In the genomic region with DNA sequence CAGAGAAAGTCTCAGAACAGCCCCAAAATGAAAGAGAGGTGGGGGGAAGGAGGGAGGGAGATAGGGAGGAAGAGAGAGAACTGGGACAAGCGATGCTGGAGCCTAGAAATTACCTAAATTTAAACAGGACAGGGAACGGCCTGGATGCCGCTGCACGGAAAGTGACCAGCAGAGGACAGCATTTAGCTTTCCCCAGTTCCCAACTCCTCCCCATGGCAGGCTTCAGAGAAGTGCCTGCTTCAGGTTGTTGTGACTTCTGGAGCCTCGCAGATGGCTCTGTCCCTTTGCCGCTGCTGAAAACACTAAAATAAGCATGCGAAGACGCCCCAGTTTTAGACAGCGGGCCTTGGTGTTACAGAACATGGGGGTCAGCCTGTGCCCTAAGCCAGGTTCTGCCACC, we compare ENCODE assay signal across 8 mouse cellular contexts. TPM values are rescaled to one million over a fixed set of nuclear protein-coding genes. Genes with fewer than 3 reads are reported as not detected.
A peak's percentile ranks its signal among the peaks of the same experiment; 100 is the strongest.
DNase-seq lines count a peak whose midpoint lies in the region; ATAC-seq and TF ChIP-seq lines count a peak whose summit lies in the region.

No protein-coding gene starts in this region.

- intact Hi-C loops in gastrocnemius, adult 2 months (cut with DNase I): loop anchor here (2.0 kb wide), 1 partner anchor 16 kb away; no protein-coding TSS in a partner anchor

- WGBS in limb, embryonic 12.5 days: 4% methylated on average over 9 of the region's 9 CpGs

- no peaks in the 10 kb centered on the region for H3K79me2 ChIP-seq in myocyte (ENCODE audit: control insufficient read depth, insufficient read depth)

- ATAC-seq in limb, embryonic 12.5 days (ENCODE audit: insufficient number of reproducible peaks, insufficient read depth, low FRiP score, low TSS enrichment, low read depth): peak; percentile 63; the same call in 1 of the 2 replicates

- peak; percentile 48 to 53 for DNase-seq in urinary bladder, adult 18-20 months (ENCODE audit: low spot score in 2 of 2)
- DNase-seq in urinary bladder, postnatal 10 days (ENCODE audit: low spot score): no peak
- DNase-seq in cerebellum, postnatal 14 days: peak; percentile 81 to 84
- peak; percentile 77 for DNase-seq in gastrocnemius, adult 2 months
- peak; percentile 46 for DNase-seq in kidney, adult 11 months
- DNase-seq in testis, postnatal 14 days (ENCODE audit: low spot score): peak; percentile 26

- no peak overlapping the region; the same call in 1 of the 2 replicates for H3K4me3 ChIP-seq in gastrocnemius, adult 2 months
- H3K4me3 ChIP-seq in limb, embryonic 12.5 days (replicated peaks): no peak overlapping the region
- no peak overlapping the region for H3K4me3 ChIP-seq in myocyte

- no peaks in the 10 kb centered on the region for H3K36me3 ChIP-seq in limb, embryonic 12.5 days
- H3K36me3 ChIP-seq in myocyte (ENCODE audit: control insufficient read depth, insufficient read depth): no peaks in the 10 kb centered on the region

- no peak overlapping the region for H3K27ac ChIP-seq in gastrocnemius, adult 2 months
- no peak overlapping the region for H3K27ac ChIP-seq in limb, embryonic 12.5 days

- 0 out of 2 replicates have a peak, but pooled peaks cover 4% of the 10 kb centered on the region for H3K4me1 ChIP-seq in limb, embryonic 12.5 days (replicated peaks)

- H3ac ChIP-seq in myocyte (ENCODE audit: control insufficient read depth, insufficient read length): no peak overlapping the region

- no peaks in the 10 kb centered on the region for H3K27me3 ChIP-seq in limb, embryonic 12.5 days
- H3K27me3 ChIP-seq in myocyte (ENCODE audit: control insufficient read depth, insufficient read depth, insufficient read length): no peaks in the 10 kb centered on the region

- H3K9me3 ChIP-seq in limb, embryonic 12.5 days: no peaks in the 10 kb centered on the region

- peak; percentile 94 for TF ChIP-seq CTCF in gastrocnemius, adult 2 months (IDR thresholded peaks at IDR 0.05)

- TF ChIP-seq POLR2A in myocyte (IDR thresholded peaks at IDR 0.05; ENCODE audit: insufficient read length, low read depth): no peak

- no peak overlapping the region for H3K4me2 ChIP-seq in limb, embryonic 12.5 days
- peak overlapping the region; percentile 51 for H3K4me2 ChIP-seq in myocyte (ENCODE audit: low read depth)

- no peak overlapping the region for H3K9ac ChIP-seq in limb, embryonic 12.5 days (replicated peaks)

TF ChIP-seq in myocyte, 11 proteins besides CTCF, POLR2A, EP300 and RAD21:
- TF ChIP-seq MYOD1 (IDR thresholded peaks at IDR 0.05; ENCODE audit: control insufficient read depth in 1 of 3, insufficient read length in 2 of 3, low read depth in 2 of 3) (peak in 1 of 3 experiments; percentile 20), TCF3 (IDR thresholded peaks at IDR 0.05; ENCODE audit: insufficient read length, low read depth) (no peak)

RNA-seq across cellular contexts. Expression of gene Anxa11, which starts 25.5 kb away (rescaled TPM):
- 10 to 100 TPM; 97.4 to 99.1 TPM for total RNA-seq in gastrocnemius, adult 2 months (2021)
- 6.2 and 7.0 TPM in 2 replicates for polyA plus RNA-seq in limb, embryonic 12.5 days (2016; fragmentation: Nextera tagmentation; extraction: Ambion mirVana)
- polyA plus RNA-seq in myocyte (2012; fragmentation: generic; extraction: Trizol): 140 TPM

RNA-seq across cellular contexts. Expression of gene Zcchc24, which starts 47.6 kb away (rescaled TPM):
- total RNA-seq in gastrocnemius, adult 2 months (2021): 10 to 100 TPM; 40.6 to 59.3 TPM
- 28.6 and 32.6 TPM in 2 replicates for polyA plus RNA-seq in limb, embryonic 12.5 days (2016; fragmentation: Nextera tagmentation; extraction: Ambion mirVana)
- 86.2 TPM for polyA plus RNA-seq in myocyte (2012; fragmentation: generic; extraction: Trizol)

Comparison
In these comparisons a context has a peak if more than half of its experiments do, and no peak if none do; other contexts are left out.
1. RNA of gene Anxa11, which starts 25.5 kb away (polyA plus RNA-seq): 140 TPM in myocyte (single experiment); 6.2 to 7.0 TPM in limb, embryonic 12.5 days; every median in the first group is over 10 times any median in the second.